Mouse (Mus musculus) forebrain, embryonic 11.5 days (tissue): ENCODE results near the gene Clstn3. TPM values are rescaled to one million over a fixed set of nuclear protein-coding genes. Genes with fewer than 3 reads are reported as not detected.
A peak's percentile ranks its signal among the peaks of the same experiment; 100 is the strongest.
"Not testable (repeated sequence)": the region's sequence is repeated elsewhere in the genome, so short reads cannot be mapped to it uniquely, and the experiment has no call there.

Experiments
- ATAC-seq: fragments of 200-750 bp; cut with Nextera tagmentation; replicated peaks from 2 replicates; pipeline ENCODE4 v1.8.0; 2017; ENCODE audit warnings: moderate TSS enrichment; ENCODE audit not compliant: low FRiP score
- DNase-seq: peaks from one replicate; pipeline ENCODE4 v3.0.0-alpha.2; 2017; ENCODE audit warnings: low spot score
- H3K27ac ChIP-seq: fragments of 300-500 bp; sonication (generic); 2 replicates; pipeline ENCODE4 v1.5.1; 2014; ENCODE audit warnings: low read depth, low read length
- H3K27me3 ChIP-seq: fragments of 300-500 bp; sonication (generic); 2 replicates; pipeline ENCODE4 v1.6.1; 2014; ENCODE audit warnings: mild to moderate bottlenecking, low read length, mixed read lengths; ENCODE audit not compliant: control insufficient read depth, insufficient read depth
- H3K36me3 ChIP-seq: fragments of 300-500 bp; sonication (generic); 2 replicates; pipeline ENCODE4 v1.6.1; 2014; ENCODE audit warnings: mild to moderate bottlenecking, low read length, moderate library complexity, mixed read lengths; ENCODE audit not compliant: control insufficient read depth, insufficient read depth
- H3K4me1 ChIP-seq: fragments of 300-500 bp; sonication (generic); replicated peaks from 2 replicates; pipeline ENCODE4 v1.6.1; 2014; ENCODE audit warnings: low read length, mixed read lengths; ENCODE audit not compliant: control insufficient read depth, insufficient read depth
- H3K4me2 ChIP-seq: fragments of 300-500 bp; sonication (generic); 2 replicates; pipeline ENCODE4 v1.6.1; 2014; ENCODE audit warnings: low read depth, mild to moderate bottlenecking, low read length, moderate library complexity, mixed read lengths; ENCODE audit not compliant: severe bottlenecking
- H3K4me3 ChIP-seq: fragments of 300-500 bp; sonication (generic); 2 replicates; pipeline ENCODE4 v1.5.1; 2014; ENCODE audit warnings: low read depth, low read length
- H3K9ac ChIP-seq: fragments of 300-500 bp; sonication (generic); 2 replicates; pipeline ENCODE4 v1.6.1; 2014; ENCODE audit warnings: low read length
- H3K9me3 ChIP-seq: fragments of 300-500 bp; sonication (generic); 2 replicates; pipeline ENCODE4 v1.6.1; 2016; ENCODE audit warnings: low read length, mixed read lengths; ENCODE audit not compliant: control insufficient read depth
- WGBS: fragments of 180-500 bp; shearing (Covaris S2); extraction: QIAGEN DNeasy Blood & Tissue Kit; methylation state at CpG from one replicate; pipeline ENCODE4 v1.1.7; 2014; 5-methylcytosine and 5-hydroxymethylcytosine counted together
- polyA plus RNA-seq: library from polyadenylated mRNA; unstranded; fragments of >200 nt; fragmentation: Nextera tagmentation; extraction: Ambion mirVana; gene quantifications from 2 replicates; pipeline ENCODE4 v1.2.1, GENCODE M21; 2014

Gene Clstn3
- polyA plus RNA-seq, 1 experiment from 2014 or later = 12.8 TPM

DNA sequence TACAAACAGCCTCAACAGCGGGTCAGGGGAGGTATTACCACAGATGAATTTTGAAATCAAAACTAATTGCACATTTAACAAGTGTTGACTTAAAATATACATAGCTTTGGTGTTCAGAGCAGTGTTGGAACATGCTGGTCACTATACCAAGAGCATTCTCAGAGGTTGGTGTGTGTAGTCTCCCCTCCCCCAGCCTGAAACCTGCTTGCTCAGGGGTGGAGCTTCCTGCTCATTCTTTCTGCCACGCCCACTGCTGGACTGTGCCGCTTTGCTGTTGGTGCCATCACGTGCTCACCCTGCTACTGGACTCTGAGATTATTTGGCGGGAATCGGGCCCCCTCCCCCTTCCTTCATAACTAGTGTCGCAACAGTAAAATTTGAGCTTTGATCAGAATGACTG is 39.6 kb downstream of the Clstn3 start:
- 70% methylated on average over 7 of the region's 7 CpGs for WGBS
- not testable (repeated sequence) for ATAC-seq, H3K4me1 ChIP-seq, H3K4me2 ChIP-seq, DNase-seq, H3K36me3 ChIP-seq, H3K9ac ChIP-seq, H3K27ac ChIP-seq, H3K27me3 ChIP-seq, H3K4me3 ChIP-seq, H3K9me3 ChIP-seq

DNA sequence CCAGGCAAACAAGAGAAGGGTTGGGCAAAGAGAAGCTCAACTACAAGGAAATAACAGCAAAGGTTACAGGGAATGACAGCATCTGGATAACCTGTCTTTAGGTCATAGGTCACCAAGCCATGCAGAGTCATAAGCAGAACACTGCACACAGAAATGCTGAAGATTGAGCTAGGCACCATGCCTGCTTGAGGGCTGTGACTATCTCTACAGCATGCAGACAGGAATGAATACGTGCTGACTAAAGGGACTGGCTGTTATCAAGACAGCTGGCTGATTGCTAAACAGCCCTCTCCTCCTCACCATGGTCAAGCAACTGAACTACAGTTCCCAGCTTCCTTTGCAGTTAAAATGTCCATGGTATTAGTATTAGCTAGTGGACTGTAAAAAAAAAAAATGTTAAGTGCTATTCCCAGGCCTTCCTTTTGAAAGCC is 40.5 kb downstream of the Clstn3 start:
- no peak for DNase-seq
- Histone ChIP-seq H3K4me2 (no peak overlapping the region), H3K36me3 (no peaks in the 10 kb centered on the region), H3K9ac (no peak overlapping the region), H3K27ac (no peak overlapping the region), H3K4me1 (no peaks in the 10 kb centered on the region), H3K9me3 (no peaks in the 10 kb centered on the region), H3K4me3 (no peak overlapping the region), H3K27me3 (no peaks in the 10 kb centered on the region)
- WGBS = 67% methylated on average over 1 of the region's 1 CpGs
- no peak for ATAC-seq

DNA sequence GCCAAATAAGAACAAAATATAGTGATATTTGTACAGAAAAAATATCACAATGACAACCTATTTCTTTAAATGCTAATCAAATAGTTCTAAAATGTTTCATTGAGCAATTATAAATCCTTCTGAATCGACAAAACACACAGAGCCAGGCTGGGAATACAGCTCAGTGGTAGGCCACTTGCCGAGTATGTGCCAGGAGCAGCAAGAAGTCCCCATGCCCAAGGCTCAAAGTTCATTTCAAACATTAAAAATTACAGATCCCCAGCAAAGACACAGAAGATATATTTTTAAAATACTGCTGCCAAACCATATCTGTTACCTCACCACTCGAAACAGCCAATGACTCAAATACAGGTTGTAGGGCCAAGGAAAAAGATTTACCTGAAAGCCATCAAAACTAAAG is 45.9 kb downstream of the Clstn3 start:
- Histone ChIP-seq H3K27ac (no peak overlapping the region), H3K9me3 (no peaks in the 10 kb centered on the region), H3K4me3 (no peak overlapping the region), H3K9ac (no peak overlapping the region), H3K4me2 (no peak overlapping the region), H3K4me1 (0 out of 2 replicates have a peak, but pooled peaks cover 4% of the 10 kb centered on the region), H3K36me3 (no peaks in the 10 kb centered on the region), H3K27me3 (no peaks in the 10 kb centered on the region)
- WGBS = 84% methylated on average over 3 of the region's 3 CpGs
- DNase-seq (no peak), ATAC-seq (no peak)

DNA sequence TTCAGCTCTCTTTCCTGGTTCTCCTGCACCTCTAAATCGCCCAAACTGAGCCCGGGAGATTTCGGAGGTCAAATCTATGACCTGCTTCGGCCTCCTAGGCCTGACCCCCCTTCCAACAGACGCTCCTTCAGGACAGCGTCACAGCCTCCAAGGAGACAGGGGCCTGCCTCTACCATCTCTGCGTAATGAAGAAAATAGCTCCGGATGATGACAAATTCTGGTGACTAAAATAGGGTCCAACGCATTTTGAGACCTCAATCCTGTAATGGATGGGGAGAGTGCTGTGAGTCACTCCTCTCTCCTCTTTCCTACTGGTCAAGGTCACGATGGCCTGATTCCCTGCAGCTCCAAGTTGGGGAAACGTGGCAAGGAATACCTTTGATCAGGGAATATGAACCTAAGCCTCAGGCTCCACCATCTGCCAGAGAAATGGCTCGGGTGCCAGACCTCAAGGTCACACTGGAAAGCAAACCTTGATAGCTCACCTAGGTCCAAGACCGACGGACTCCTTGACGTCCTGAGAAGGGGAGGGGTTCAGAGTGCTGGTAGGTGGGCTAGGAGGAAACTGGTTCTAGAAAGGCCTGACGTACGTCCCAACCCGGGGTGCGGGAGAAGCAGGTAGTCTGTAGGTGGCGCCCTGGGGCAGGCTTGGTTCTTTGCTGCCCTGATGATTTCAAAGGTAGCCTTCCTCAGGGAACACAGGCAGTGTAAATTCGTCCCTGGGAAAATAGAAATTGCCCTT is 49.1 kb downstream of the Clstn3 start:
- peak; percentile 83 for DNase-seq
- peaks cover 4% of the 10 kb centered on the region; the same call in 1 of the 2 replicates for H3K4me1 ChIP-seq
- peak overlapping the region; percentile 84 for H3K4me3 ChIP-seq
- H3K27ac ChIP-seq = peak overlapping the region; percentile 27; the same call in 1 of the 2 replicates
- H3K4me2 ChIP-seq = peak overlapping the region; percentile 69
- 5% methylated on average over 21 of the region's 21 CpGs for WGBS
- H3K36me3 ChIP-seq = no peaks in the 10 kb centered on the region
- H3K27me3 ChIP-seq = no peaks in the 10 kb centered on the region
- H3K9me3 ChIP-seq = no peaks in the 10 kb centered on the region
- H3K9ac ChIP-seq = peak overlapping the region; percentile 77
- ATAC-seq = peak; percentile 52

DNA sequence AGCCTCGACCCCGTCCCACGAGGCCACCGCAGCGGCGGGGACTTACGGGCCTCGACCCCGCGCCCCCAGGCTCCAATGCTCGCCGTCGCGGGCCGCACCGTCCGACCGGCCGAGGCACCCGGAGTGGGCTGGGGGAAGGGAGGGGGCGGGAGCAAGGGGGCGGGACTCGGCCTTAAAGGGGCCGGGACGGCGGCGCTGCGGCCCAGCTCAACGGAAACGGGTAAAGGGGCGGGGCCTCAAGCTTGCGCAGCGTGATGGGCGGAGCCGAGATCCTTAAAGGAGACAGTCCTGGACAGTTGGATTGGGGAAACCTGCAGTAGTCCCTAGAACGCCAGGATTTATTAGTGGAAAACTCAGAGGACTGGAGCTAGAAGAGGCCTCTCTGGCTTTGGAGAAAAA is 49.7 kb downstream of the Clstn3 start, which contains the start of gene Pex5:
Gene Pex5 (minus strand): TSS at position 141 of the 399 bp plus-strand sequence.
- peak within 1 kb of the TSS; percentile 31 for H3K27ac ChIP-seq
- no peaks in the 10 kb centered on the region for H3K27me3 ChIP-seq
- no peaks in the 10 kb centered on the region for H3K9me3 ChIP-seq
- H3K4me2 ChIP-seq = peak within 1 kb of the TSS; percentile 69
- DNase-seq = peak; percentile 96
- WGBS = under 1% methylated on average over 26 of the region's 36 CpGs
- peaks cover 4% of the 10 kb centered on the region; the same call in 1 of the 2 replicates for H3K4me1 ChIP-seq
- H3K4me3 ChIP-seq = peak within 1 kb of the TSS; percentile 84
- peak within 1 kb of the TSS; percentile 77 for H3K9ac ChIP-seq
- H3K36me3 ChIP-seq = no peaks in the 10 kb centered on the region
- ATAC-seq = peak; percentile 96

DNA sequence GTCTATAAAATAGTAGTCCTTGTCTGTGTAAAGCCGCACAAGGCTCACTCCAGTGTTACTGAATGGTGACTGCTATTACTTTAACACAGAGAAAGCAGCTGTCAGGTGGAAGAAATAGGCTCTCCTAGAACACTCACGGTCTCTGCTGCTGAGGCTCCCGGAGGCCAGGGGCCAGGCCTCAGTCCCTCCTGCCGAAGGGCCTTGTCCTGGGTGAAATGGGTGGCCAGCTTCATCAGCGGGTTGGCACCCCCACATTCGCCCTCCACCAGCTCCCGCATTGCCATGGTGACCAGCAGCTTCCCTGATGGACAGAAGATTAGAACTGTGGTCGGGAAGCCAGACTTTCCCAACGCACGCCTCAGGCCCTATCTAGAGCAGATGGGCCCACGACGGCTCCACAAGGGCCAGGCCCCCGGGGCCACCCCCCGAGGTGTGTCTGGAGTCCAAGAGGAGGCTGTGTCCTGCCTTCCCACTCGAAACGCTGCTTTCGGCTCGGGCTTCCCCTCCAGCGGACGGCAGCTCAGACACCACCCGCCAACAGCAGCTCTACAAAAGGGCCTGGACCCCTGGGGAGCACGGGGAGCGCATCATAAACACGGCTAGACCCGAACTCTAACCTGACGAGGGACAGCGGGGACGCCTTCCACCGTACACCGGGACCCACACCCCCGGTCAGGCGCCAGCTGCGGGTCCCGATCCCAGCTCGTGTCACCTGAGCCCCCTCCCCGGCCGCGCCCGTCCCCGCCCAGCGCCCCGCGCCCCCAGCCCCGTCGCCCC is 50.3 kb downstream of the Clstn3 start:
- H3K9me3 ChIP-seq = no peaks in the 10 kb centered on the region
- peak overlapping the region; percentile 77 for H3K9ac ChIP-seq
- H3K4me3 ChIP-seq = peak overlapping the region; percentile 84
- peaks cover 4% of the 10 kb centered on the region; the same call in 1 of the 2 replicates for H3K4me1 ChIP-seq
- no peaks in the 10 kb centered on the region for H3K36me3 ChIP-seq
- WGBS = 2% methylated on average over 39 of the region's 45 CpGs
- H3K27ac ChIP-seq = peak overlapping the region; percentile 31; the same call in 1 of the 2 replicates
- peak overlapping the region; percentile 69 for H3K4me2 ChIP-seq
- ATAC-seq (peak; percentile 11), DNase-seq (peak; percentile 80)
- H3K27me3 ChIP-seq = no peaks in the 10 kb centered on the region

DNA sequence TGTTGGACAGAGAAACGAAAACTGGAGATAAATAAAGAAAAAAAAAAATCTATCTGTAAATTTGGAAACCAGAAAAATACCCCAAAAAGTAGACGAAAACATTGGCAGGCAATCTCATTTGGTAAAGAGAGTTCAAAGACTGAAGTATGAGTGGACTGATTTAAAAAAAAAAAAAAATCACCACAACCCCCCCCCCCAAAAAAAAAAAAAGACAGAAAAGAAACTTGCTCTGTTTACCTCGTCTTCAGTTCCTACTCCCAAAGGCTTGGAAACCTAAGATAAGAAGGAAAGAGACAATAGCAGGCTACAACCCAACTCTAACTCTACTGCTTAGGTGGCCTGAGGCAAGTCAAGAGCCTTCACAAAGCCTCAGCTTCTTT is 50.8 kb downstream of the Clstn3 start:
- no peak for DNase-seq
- Histone ChIP-seq H3K4me3 (peak overlapping the region; percentile 84), H3K4me1 (peaks cover 4% of the 10 kb centered on the region; the same call in 1 of the 2 replicates), H3K9me3 (no peaks in the 10 kb centered on the region), H3K4me2 (peak overlapping the region; percentile 69), H3K27me3 (no peaks in the 10 kb centered on the region), H3K36me3 (no peaks in the 10 kb centered on the region; the same call in 1 of the 2 replicates), H3K27ac (no peak overlapping the region), H3K9ac (peak overlapping the region; percentile 77)
- no peak for ATAC-seq
- 59% methylated on average over 3 of the region's 3 CpGs for WGBS

DNA sequence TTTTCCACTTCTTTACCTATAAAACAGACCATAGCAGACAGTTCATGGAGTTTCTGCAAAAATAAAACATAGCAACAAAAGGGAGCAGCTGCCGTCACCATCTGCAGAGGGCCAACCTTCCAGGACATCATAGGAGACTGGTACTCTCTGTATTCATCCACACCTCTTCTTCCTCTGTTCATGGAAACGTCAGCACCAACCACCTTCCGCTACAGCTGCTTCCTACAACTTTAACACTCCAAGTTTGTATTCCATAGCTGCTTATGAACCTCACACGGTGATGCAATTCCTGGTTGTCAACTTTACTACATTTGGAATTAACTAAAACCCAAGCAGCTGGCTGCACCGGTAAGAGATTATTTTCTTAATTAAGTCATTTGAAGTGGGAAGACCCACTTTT is 56.2 kb downstream of the Clstn3 start:
- Histone ChIP-seq H3K36me3 (peaks cover 5% of the 10 kb centered on the region; the same call in 1 of the 2 replicates), H3K27me3 (no peaks in the 10 kb centered on the region), H3K9me3 (no peaks in the 10 kb centered on the region), H3K4me3 (no peak overlapping the region), H3K4me2 (no peak overlapping the region), H3K4me1 (no peaks in the 10 kb centered on the region; the same call in 1 of the 2 replicates), H3K27ac (no peak overlapping the region), H3K9ac (no peak overlapping the region)
- 93% methylated on average over 5 of the region's 5 CpGs for WGBS
- no peak for ATAC-seq
- no peak for DNase-seq
